Mouse (Mus musculus): ENCODE results near the gene Dok3.
"Not testable (repeated sequence)": the region's sequence is repeated elsewhere in the genome, so short reads cannot be mapped to it uniquely, and the experiment has no call there.

Gene Dok3

DNA sequence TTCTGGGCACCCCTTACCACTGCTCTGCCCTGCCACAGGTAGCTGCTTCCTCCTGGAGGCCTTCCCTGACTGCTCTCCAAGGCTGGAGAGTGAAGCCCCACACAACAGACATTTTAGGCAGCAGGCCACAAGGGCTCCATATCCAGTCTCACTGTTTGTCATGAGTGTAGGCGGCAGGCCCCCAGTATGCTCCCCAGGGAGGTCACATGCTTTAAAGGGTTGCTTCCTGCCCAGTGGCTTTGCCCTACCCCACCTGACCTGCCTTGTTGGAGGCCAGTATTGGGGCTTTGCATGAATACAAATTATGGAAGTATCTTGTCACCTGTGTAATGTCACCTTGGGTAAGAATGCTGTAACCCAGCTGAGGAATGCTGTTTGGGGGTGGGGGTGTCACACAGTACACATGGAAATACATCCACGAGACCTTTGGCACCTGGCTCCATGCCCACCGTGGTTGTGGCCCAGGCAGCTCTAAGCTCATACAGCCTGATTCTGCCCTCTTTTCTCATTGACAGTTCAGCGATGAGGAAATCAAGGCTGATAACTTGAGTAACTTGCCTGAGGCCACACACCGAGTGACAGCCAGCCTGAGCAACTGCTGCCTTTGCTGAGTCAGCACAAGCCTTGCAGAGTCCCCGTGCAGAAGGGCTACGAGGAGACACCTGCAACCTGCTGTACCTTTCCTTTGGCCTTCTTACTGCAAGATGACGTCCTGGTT lies at the start of gene Dok3:
Dok3 (minus strand) TSS at position 99 of the 718 bp plus-strand sequence.
- DNase-seq = peak in 1 of 2 experiments; percentile 40

DNA sequence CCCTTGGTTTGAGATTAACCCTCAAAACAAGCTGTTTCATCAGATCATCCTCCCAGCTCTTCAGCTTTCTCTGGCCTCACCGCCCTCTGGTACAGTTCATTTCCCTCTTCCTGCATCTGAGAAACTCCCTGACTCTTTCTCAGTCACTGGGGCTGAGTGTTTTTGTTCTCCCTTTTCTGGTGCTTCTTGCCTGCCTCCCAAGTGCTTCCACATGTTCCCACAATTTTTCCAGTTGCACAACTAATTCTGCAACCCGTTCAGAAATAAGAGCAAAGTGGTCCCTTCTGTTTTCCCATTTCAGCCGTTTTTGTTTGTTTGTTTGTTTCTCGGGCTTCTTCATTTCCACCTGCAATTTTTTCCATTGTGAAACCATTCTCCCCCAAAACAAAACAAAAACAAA lies 49.0 kb upstream of the Dok3 start:
- no peak for DNase-seq

DNA sequence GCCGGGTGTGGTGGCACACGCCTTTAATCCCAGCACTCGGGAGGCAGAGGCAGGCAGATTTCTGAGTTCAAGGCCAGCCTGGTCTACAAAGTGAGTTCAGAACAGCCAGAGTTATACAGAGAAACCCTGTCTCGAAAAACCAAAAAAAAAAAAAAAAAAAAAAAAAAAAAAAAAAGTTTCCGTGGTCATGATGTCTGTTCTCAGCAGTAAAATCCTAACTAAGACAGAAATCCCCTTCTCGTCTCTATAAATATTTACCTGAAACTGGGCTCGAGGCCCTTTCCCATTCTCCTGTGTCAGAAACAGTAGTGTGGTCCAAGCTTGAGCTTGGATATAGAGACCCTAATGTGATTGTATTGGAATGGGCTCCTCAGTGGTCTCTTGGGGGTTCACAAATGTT lies 47.8 kb upstream of the Dok3 start:
- not testable (repeated sequence) for DNase-seq

DNA sequence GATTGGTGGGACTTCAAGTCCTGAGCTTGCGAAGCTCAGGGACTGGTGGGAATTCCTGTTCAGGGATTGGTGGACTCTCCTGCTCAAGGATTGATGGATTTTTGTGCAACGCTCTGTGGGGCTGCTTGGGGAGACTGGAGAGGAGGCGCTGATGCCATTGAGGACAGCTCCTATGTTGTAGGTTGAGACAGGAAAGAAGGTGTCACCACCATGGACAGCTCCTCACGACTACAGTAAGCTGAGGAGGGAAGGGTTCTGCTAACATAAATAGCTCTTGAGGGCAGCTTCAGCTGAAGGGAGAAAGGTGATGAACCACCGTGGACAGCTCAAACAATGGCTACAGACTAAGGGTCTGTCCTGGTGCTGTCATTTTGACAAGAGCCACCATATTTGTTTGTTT lies 46.8 kb upstream of the Dok3 start:
- no peak for DNase-seq

DNA sequence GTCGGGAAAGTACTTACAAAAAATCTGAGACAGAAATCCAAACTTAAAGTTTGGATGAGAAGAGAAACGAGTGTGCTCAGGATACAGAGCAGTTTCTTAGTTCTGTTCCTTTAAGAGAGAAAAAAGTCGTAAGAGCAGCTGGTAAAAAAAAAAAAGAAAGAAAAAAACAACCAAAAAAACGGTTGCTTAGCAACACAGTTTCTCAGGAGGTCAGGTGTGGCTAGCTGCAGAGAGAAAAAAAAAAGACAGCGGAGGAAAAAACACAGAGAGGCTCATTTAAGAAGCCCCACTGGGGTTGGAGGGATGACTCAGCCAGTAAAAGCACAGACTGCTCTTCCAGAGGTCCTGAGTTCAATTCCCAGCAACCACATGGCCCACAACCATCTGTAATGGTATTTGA lies 45.2 kb upstream of the Dok3 start:
- DNase-seq = no peak

DNA sequence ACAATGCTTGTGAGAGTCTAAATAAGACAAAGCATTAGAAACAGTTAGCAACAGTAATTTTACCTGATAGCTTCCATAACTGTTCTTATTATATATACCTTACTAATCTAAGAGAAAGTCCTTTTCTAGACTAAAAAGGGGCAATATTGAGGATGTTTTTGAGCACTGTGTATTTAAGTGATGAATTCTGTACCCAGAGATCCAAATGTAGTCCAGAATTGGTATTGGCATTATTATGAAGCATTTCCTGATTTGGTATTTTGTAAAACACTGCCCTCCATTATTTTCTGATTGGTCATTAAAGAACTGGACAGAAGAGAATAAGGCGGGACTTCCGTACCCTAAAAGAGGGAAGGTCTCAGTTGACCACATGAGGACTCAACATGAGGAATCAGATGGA lies 44.3 kb upstream of the Dok3 start, which contains the start of gene Tmed9:
Tmed9 (plus strand) TSS at position 301 of the 400 bp plus-strand sequence.
- no peak for DNase-seq

DNA sequence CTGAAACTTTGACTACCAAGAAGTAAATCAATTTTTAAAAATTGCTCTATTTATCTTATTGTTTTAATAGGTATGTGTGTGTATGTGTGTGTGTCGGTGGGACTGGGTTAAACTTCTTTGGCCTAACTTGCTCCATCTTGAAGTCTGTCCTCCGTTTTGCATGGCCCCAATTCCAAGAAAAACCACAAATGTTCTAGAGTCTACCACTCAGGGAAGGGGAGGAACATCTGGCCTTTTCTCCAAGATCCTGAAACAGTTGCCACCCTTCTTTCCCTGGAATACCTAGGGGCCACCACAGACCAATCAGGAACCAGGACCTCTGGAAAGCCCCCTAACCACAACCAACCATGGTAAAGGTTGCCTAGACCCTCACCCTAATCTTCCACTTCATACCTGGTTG lies 42.9 kb upstream of the Dok3 start:
- DNase-seq = no peak

DNA sequence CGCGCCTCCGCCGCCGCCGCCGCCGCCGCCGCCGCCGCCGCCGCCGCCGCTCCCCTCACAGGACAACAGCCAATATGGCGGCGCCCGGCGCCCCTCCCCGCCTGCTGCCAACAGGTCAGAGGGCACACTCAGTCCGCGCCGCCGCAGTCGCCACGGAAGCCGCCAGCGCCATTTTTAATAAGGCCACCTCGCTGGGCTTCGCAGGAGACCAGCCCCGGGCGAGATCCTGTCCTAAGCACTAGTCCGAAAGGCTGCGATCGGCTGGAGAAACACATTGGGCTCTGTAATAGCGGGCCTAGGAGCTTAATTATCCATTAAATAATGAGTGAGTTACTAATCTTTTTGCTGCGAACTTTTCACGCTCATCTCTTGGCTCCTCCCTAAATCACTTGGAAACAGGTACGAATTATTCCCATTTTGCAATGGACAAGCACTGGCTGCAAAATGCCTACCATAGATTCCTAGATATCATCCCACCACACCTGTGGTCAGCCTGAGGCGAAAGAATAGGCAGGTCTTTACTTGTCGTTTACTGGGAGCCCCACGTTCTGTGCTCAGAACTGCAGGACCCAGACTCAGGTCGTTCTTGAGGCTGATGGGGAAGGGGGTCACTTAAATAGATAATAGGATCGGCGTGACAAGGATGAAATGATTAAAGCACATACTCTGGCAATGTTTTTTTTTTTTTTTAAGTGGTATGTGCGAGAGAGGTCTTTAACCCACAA lies 42.1 kb upstream of the Dok3 start, which contains the start of gene Fam193b:
Fam193b (minus strand) TSS at position 94 of the 725 bp plus-strand sequence.
- peak; percentile 94 to 95 for DNase-seq

DNA sequence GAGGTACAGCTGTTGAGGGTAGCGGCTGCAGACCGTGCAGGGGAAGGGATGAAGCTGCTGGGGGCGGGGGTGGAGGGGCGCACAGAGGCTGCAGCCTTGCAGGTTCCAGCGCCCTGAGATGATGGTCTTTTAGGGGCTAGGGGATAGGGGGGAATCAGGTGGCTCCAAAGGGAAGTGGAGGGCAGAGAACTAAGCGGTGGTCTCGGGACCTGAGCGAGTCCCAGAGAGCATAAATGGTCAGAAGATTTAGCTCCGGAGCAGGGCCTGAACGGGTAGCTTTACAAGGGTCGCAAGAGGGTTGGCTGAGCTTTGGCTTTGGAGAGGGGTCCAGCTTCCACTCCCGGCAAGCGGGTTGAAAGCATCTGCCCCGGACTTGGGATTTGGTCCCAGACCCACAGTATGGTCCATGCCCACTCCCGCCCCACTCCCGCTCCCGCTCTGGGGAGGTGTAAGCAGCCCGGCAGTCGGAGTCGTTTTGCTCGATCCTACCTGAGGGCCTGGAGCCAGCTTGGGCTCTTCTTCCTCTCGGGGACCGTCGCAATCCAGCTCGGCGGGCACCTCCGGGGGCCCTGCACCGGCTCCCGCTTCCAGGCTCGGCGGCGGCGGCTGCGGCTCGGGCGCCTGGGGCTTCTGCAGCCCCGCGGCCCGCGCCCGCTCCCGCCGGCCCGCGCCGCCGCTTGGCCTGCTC lies 41.3 kb upstream of the Dok3 start:
- peak in 1 of 2 experiments; percentile 22 for DNase-seq

DNA sequence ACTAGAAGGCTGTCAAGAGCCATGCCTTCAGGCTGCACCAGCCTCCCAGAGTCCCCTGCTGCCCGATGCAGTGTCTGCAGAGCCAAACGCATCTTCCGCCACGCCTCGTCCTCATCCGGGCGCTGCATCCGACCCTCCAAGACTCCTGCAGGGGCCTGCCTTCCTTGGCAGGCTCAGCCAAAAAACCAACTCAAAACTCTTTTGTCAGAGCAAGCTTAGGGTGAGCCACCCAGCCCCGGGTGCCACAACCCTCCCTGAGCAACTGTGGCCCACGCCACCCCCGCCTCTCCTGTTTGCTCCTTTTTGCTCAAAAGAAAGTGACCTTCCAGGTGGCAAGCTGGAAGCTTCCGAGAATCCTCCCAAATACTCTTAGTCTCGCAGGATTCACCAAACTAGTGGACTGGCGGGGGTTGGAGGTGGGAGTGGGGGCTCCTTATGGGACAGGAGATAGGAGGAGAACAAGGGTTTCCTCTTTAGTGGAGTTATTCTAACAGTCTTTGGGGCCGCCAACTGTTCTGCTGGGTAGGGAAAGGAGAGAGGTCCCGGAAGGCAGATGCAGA lies 40.7 kb upstream of the Dok3 start:
- no peak for DNase-seq

DNA sequence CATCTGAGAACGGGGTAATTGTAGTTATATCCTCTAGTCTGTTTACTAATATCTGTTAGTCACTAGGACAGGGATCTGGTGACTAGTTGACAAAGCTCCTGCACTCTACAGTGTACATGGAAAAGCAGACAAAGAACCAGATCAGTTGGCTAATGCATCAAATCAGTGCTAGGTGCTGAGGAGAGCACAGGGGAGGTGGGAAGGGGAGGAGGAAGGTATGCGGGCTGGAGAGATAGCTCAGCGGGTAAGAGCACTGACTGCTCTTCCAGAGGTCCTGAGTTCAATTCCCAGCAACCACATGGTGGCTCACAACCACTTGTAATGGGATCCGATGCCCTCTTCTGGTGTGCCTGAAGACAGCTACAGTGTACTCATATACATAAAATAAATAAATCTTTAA lies 39.4 kb upstream of the Dok3 start:
- not testable (repeated sequence) for DNase-seq

DNA sequence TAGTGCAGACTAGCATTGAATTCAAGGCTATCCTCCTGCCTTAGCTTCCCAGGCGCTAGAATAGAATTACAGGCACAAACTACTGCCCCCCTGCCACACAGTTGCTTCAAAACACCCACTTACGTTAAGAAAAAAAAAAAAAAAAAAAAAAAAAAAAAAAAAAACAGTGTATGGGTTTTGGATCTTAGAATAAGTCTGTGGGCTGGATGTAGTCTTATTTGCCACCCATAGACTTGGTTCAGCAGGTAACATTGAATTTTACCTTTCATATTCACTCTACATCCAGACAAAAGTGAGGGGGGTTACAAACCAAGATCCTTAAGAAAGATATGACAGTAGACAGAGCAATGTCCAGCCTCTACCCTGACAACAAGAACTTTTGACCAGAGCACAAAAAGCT lies 38.9 kb upstream of the Dok3 start:
- no peak for DNase-seq

DNA sequence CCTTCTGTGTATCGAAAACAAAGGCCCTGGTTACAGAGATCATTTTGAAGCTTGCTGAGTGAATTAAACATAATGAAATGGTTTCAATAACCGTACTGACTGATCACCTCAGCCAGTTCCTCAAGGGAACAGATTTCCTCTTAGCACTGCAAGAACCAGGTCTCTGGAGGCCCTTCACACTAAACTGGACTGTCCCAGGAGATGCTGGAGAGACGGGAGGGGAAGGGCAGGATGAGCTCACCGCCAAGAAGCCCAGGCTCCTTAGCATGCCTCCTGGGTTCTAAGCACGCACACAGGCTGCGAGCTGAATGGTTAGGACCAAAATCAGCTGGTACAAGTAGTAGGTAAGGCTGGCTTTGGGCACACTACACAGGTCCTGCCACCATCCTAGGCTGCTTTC lies 37.9 kb upstream of the Dok3 start:
- DNase-seq = no peak

DNA sequence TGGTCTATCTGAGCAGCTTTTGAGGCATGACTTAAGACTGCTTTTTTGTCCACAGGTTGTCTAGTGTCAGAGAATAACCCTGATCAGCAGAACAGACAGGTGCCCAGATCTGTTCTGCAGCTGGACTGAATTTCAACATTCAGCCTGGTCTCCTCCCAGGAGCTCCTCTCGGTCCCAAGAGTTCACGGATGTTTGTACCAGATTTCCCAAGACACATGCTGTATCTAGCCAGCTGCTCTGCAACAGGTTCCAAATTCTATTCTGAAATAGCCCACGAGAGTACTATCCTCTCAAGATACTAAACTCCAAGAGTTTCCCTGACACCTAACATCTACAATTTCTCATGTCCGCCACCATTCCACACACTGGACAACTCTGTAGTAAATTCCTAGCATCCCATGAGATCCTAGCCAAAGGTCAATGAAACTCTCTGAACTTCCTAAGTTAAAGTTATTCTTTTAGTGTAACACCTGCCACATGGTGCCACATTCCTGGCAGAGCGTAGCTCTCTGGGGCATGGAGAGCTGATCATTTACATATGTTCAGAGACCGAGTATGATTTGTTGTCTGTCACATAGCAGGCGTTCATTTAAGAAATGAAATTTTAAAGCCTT lies 34.3 kb upstream of the Dok3 start:
- DNase-seq = no peak

DNA sequence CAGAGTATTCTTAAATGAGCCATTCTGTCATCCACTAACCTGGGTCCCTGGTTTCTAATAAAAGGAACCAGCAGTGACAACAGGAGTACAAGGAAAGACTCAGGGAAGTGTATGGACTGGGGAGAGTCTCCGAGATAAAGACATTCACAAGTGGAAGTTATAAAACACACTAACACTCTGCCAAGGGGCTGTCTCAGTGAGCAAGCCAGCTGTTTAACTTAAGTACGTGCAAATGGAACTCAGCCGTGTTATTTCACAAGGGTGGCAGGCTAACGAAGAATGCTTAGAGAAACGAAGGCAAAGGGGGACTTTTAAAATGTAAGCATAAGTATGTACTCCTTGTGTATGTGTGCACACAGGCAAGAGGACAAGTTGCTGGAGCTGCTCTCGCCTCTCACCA lies 28.4 kb upstream of the Dok3 start:
- DNase-seq = peak in 1 of 2 experiments; percentile 43

DNA sequence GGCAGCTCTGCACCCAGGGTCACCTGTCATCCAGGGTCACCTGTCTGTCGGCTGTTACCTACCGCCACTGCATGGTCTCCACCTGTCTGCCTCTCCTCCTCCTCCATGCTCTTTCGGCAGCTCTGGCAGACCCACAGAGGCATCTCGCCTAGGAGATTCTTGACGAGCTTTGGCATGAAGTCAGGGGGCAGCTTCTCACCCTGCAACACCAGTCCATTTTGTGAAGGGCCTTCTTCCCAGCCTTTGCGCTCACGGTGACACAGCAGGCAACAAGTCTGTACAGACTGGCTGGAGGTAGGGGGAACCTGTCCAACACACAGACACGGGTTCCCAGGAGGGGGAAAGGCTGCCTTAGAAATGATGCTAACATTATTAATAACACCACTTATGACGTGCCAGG lies 26.8 kb upstream of the Dok3 start:
- DNase-seq = no peak

DNA sequence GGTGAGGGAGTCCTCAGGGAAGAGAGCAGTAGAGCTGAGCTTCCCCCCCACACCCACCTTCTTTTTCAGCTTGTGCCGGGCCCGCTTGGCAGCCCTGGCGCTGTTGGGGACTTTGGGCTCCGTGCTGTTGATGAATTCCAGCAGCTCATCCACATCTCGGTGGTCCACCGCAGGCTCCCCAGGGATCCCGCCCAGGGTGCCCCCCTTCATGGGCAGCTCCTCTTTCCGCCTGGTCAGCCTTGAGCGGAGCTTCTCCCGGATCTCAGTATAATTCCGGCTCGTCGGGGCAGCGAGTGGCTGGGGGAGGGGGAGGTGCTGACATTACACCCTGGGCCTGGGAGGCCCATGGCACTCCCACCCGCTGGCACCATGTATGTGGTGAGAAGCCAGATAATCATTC lies 20.0 kb upstream of the Dok3 start:
- DNase-seq = no peak

DNA sequence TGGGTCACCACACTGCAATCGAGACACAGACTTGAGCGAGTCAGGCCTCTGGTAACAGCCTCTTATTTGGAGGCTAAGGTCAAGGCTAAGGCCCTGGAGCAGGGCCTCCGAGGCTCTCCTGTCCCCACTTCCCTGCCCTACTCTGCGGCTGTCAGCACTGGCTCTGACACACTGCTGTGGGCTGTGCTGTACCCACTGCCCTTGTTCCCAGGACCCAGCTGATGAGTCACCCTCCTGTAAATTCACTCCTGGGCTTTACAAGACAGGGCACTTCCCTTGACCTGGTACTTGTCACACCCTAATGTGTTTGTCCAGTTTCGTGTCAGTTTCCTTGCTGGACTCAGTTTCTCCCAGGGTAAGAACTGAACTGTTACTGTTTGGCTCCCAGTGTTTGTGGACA lies 19.3 kb upstream of the Dok3 start:
- DNase-seq = no peak

DNA sequence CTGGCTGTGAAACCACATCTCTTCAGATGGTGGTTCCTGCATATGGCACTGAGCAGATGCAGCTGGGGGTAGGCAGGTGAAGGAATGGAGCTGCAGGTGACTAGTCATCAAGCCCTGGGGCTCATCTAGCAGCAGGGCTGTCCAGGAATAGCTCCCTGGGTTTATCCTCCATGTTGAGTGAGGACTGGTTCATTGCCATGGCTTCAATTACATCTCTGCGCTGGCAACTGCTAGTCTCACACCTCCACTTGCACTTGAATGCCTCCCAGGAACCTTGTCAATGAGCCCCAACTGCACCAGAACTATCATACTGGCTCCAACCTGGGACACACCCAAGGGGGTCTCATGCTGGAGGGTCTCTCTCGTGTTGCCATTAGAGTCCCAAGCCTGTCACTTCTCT lies 18.8 kb upstream of the Dok3 start:
- no peak for DNase-seq

DNA sequence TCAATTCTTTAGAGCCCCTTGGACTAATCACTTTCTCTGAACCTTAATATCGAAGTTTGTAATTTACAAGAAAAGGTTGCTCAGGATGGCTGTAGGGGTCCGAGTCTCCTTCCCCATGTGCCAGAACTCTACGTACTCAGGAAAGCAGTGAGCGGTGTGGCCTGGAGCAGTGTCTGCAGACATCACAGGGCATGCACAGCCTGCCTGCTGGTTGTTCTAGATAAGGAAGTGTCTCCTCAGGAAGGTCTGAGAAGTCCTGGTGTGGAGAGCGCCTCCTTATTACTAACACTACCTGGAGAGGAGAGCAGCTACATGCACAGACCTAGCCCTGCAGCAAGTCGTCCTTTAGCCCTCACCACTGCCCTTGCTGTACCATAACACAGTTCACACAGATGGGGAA lies 15.7 kb upstream of the Dok3 start:
- no peak for DNase-seq

DNA sequence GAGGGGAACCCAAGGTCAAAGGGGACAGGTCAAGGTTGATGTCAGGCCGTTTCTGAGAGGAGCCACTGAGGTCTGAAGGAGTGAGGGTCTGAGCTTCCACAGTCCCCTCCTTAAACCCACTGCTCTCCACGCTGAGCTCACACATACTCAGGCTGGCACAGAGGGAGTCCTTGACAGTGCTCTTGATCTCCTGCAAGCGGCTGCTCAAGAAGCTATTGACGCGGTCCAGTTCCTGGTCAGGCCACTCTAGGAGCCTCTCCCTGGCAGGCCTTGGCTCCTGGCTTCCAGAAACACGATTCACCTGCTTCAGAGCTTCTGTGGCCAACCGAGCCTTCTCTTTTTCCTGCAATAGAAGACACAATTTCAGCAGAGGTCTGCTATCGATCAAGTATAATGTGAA lies 14.4 kb upstream of the Dok3 start:
- peak; percentile 72 to 73 for DNase-seq

DNA sequence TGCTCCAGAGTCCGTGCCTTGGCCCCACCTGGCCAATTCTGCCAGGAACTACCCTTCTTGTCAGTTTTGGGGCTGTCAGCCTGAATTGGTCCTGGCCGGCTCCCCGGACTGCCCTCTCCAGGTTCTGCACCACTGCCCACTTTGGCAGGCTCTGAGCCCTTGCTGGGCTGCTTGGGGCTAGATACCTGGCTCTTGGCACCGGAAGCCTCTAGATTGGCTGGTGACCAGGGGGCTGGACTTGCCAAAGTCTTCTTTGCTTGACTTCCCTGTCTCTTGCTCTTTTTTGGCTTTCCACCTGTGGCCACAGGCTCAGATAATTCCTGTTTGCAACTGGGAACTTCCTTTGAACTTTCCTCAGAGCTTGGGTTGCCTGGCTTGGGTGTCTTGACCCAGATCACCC lies 13.8 kb upstream of the Dok3 start:
- peak; percentile 55 to 70 for DNase-seq

DNA sequence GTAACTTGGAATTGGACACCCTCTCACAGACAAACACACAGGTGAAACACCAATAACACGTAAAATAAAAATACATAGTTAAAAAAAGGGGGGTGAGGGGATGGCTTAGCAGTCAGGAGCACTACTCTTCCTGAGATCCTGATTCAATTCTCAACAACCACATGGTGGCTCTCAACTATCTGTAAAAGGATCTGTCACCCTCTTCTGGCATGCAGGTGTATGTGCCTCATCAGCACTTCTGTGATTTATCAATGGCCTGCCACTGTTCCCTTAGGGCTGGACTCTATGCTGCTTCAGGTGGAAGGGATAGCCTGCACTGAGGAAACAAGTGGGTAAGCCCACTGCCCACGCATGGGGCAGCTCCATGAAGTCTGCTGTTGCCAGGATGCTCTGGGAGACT lies 11.8 kb upstream of the Dok3 start:
- DNase-seq = no peak
